Mouse (Mus musculus): Measurements from ENCODE around the gene Adora3.

Gene Adora3

DNA sequence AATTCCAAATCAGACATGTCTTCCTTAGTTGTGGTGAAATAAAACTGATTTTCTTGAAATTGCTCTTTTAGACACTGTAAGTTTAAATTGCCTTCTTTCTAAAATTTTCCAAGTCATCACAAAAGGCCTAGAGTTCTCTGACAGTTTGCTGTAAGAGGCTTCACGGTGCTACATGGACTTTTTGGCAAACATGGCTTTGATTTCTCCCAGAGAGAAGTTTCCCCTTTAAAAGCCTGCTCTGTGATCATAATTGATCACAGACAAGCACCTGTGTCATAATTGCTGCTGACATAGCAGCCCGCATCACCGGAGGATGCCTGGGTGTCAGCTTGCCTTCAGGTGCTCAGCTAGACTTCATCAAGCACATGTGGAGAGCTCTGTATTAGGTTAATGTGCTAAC, at the start of gene Adora3, which contains the start of gene Tmigd3:
Adora3 (plus strand) TSS at position 301 of the 400 bp plus-strand sequence.
Tmigd3 (plus strand) TSS at position 346 of the 400 bp plus-strand sequence.
- DNase-seq (ENCODE audit: low spot score in 2 of 2) = no peak

DNA sequence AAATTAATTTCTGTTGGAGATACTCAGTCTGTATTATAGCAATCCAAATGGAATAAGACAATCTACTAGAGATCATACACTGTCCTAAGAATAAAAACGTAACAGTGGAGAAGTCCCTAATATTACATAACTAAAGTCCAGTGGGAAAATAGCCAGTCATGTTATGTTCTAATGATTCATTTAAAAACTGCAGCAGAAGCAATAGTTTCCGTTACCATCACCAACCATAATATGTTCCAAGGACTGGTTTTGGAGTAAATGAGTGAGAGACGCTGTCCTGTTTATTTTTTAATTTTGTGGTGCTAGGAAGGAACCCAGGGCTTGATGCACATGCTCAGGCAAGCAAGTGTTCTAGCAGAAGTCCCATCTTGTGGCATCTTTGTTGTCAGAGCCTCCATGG, 49.2 kb upstream of the Adora3 start:
- DNase-seq (ENCODE audit: low spot score in 2 of 2) = no peak

DNA sequence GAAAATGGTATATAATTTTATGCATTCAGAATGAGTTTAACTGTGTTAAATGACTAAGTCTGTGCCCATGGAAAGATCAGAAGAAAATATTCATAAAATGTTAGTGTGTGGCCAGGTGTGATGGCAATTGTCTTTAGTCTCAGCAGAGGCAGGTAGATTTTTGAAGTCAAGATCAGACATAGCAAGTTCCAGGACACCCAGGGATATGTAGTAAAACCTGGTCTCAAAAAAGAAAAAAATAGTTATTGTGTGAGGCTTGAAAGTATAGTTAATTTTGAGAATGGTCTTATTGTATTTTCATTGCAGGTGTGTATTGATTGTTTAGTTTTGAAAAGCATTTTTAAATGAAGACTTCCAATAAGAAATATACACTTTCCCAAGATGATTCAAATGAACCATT, 47.0 kb upstream of the Adora3 start:
- DNase-seq (ENCODE audit: low spot score in 2 of 2) = no peak

- DNase-seq (ENCODE audit: low spot score in 2 of 2) = no peak
These were observed 46.6 kb upstream of the Adora3 start for GRCm38 (mm10) chr3:105824103-105824502.

DNA sequence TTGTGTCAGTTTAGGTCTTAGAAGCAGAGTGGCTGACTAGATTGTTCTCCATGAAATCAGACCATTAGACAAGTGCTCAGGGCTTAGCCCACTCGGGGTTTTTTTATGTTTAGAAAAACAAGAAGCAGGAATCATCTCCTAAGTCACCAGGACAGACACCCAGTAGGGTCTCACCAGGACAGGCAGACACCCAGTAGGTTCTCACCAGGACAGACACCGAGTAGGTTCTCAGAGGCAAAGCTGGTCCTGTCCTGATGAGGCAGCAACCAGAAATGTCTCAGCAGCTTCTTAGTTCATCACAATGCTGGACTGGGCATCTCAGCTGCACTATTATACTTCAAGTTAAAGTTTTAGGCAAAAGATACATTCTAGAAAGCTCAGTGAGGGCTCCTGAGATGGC, 46.0 kb upstream of the Adora3 start:
- DNase-seq (ENCODE audit: low spot score in 2 of 2) = no peak

- no peak for DNase-seq (ENCODE audit: low spot score in 2 of 2)
These were observed 45.0 kb upstream of the Adora3 start for GRCm38 (mm10) chr3:105825501-105826161.

- no peak for DNase-seq (ENCODE audit: low spot score in 2 of 2)
These were observed 39.1 kb upstream of the Adora3 start for GRCm38 (mm10) chr3:105831584-105831983.

DNA sequence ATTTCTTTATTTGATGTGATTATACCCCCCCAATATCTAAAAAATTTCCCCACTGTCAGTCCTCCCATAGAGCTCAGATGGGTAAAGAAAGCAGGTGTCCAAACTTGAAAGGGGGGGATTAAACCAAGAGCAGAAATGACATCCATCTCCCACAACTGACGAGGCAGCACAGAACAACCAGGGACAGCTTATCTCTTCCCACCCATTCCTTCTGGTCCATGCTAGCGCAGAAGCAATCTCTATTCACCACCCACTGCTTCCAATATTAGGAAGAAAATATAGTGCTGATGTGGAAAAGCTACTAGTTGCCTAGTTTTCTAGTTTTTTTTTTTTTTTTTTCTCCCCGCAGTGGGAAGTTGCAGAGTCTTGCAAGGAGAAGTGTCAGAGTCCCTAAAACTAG, 34.8 kb upstream of the Adora3 start:
- DNase-seq (ENCODE audit: low spot score in 2 of 2) = no peak

- DNase-seq (ENCODE audit: low spot score in 2 of 2) = no peak
These were observed 33.8 kb upstream of the Adora3 start for GRCm38 (mm10) chr3:105836883-105837282.

DNA sequence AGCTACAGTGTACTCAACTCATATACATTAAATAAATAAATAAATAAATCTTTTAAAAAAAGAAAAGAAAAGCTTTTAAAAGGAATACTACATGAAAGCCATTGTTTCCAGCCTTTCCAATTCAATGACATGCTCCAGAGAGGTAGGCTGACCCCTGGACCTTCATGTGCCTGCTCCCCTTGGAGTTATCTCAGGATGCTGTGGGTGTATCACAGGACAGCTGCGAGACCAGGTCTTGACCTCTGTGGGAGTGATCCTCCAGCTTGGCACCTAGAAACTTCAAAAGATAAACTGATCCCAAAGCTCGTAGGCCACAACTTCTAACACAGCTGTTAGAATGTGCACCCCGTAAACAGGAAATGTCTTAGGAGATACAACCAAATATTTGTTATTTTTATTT, 32.0 kb upstream of the Adora3 start:
- no peak for DNase-seq (ENCODE audit: low spot score in 2 of 2)

GRCm38 (mm10) chr3:105839836-105840235, 30.8 kb upstream of the Adora3 start:
- no peak for DNase-seq (ENCODE audit: low spot score in 2 of 2)

GRCm38 (mm10) chr3:105846294-105847069, 24.2 kb upstream of the Adora3 start:
- DNase-seq (ENCODE audit: low spot score in 2 of 2) = no peak

GRCm38 (mm10) chr3:105853781-105854180, 16.9 kb upstream of the Adora3 start:
- DNase-seq (ENCODE audit: low spot score in 2 of 2) = no peak

DNA sequence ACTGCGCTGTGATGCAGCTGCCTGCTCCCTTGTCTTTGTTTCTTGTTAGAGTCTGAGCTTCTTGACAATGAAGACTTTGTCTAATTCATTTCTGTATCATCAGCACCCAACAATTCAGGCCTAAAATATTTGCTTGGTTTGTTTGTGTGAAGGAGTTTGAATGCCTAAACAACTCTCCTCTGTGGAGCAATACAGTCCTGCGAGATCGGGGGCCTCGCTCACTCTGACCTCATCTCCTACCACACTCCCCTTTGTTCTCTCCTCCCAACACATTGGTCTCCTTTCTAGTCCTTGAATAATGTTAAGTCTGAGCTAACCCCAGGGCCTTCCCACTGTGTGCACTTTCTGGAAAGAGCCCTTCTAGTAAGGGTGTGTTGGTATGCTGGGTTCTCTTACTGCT, 15.9 kb upstream of the Adora3 start:
- no peak for DNase-seq (ENCODE audit: low spot score in 2 of 2)

DNA sequence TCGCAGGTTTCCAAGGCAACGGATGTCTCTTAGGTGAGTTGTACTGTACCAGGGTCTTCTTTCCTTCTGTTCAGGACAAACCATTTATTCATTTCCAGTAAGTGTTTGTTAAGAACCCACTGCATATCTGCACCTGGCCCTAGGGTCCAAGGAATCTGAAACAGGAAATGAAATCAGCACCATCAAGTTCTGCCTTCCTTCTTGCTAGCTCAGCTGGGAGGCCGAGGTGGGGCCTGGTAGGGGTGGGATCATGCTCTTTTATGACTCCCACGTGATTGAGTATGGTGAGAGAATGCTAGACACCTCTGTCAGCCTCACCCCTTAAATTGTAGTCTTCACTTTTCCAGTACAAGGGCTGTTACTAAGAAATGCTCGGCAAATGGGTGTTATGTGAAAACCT, 13.1 kb upstream of the Adora3 start:
- DNase-seq (ENCODE audit: low spot score in 2 of 2) = no peak

GRCm38 (mm10) chr3:105861747-105862366, 8.8 kb upstream of the Adora3 start:
- DNase-seq (ENCODE audit: low spot score in 2 of 2) = no peak

- no peak for DNase-seq (ENCODE audit: low spot score in 2 of 2)
These were observed 6.5 kb upstream of the Adora3 start for GRCm38 (mm10) chr3:105864123-105864522.

DNA sequence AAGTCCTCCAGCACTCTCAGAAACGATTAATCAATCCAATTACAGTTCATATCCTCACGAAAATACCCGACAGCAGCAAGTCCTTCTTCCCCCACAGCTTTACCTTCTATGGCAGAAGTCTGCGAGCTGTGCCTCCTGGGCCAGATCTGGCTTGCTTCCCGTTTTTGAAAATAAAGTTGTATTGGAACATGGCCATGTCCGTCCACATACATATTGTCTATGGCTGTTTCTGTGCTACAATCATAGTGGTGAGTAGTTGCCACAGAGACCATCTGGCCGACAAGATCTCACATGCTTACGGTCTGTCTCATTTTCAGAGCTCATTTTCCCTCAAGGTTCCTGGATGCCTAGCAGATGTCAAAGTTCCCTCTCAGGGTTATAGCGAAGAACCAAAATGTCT, 5.5 kb upstream of the Adora3 start:
- no peak for DNase-seq (ENCODE audit: low spot score in 2 of 2)

- no peak for DNase-seq (ENCODE audit: low spot score in 2 of 2)
These were observed 2.5 kb upstream of the Adora3 start for GRCm38 (mm10) chr3:105868135-105868534.

DNA sequence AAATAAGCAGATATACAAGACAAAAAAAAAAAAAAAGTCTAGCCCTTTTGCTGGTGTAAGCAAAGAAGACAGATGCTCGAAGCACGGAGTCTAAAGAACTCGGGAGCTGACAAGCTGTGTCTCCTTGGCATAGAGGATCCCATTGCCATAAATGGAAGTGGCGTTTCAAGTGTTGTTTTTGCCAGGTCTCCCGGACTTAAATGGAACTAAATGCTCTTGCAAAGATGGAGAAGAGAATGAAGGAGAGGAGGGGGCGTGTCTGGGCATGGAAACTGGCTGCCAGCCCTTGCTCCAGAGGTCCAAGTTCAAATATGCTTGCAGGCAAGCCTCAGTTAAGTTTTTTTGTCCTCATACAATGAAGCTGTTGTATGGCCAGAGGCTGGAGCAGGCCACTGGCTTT, 1.4 kb downstream of the Adora3 start:
- no peak for DNase-seq (ENCODE audit: low spot score in 2 of 2)

DNA sequence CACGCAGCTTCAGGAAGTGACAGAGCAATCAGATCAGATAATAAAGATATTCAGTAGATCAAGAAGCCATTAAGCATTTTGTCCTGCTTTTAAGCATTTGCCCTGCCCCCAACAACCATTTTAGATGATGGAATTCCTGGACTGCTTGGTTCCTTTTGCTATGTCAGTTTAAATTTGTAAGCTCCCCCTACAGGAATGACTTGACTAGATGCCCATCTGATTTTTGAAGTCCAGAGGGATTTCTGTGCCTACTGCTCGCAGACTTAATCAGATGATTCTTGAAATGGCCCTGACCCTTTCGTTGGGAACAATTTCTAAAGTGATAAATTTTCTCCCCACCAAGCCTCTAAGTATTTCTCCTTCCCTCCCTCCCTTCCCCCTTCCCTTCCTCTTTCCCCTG, 1.9 kb downstream of the Adora3 start:
- no peak for DNase-seq (ENCODE audit: low spot score in 2 of 2)

DNA sequence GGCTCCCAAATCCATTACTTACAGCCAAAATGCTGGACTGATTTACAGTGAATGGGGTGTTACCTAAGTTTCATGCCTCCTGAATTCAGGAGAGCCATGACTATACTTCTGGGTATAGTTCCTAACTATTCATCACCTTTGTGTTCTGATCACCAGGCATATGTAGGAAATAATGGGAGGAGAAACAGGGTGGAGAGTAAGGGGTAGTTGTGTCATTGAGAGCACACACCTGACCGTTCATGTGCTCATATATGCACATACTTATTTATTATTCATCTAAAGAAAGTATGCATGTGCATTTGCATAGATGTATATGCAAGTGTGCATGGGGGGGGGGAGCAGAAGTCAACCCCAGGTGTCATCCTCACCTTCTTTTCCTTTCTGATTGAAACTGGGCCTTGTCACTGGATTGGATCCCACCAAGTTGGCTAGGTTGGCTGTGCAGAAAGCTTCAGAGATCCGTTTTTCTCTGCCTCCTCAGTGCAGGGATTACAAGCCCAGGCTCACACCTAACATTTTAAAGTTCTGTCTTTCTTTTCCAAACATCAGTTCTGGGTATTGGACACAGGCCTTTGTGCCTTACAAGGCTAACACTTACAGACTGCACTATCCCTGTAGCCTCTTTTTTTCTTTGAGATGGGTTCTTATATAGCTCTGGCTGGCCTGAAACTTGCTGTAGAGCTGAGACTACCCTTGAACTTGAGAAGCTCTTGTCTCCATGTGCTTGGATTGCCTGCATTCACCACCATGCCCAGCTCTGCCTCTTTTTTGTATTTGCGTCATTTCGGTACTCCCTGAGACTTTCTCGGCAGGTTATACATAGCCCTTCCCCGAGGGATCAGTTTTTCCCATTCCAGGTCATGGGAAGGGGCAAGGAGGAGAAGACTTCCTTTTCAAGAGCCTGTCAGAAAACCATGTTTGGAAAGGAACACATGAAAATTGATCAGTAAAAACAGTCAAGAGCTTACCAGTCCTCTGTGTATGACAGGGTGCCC, 3.1 kb downstream of the Adora3 start:
- no peak for DNase-seq (ENCODE audit: low spot score in 2 of 2)
